In the genomic region with DNA sequence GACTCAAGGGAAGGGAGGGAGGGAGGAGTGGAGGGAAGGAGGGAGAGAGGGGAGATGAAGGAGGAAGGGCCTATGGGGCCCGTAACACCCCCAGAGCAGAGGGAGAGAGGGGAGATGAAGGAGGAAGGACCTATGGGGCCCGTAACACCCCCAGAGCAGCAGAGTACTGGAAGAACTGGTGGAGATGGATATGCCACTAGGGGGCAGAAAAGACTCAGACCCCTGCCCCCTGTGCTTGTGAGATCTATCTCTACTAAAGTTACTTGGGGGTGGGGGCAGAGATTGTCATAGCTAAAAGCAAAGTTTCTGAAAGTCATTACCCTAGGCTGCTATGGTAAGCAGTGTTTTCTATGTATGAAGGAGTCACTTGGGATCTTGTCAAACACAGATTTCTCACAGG, we compare ENCODE assay signal across 9 mouse cellular contexts.
DNase-seq lines count a peak whose midpoint lies in the region; ATAC-seq and TF ChIP-seq lines count a peak whose summit lies in the region.
"Had no signal": no experiment of that assay in that cellular context is flagged by ENCODE, and none has a peak within 500 bp of the region (broad histone marks: within the 10 kb centered on the region; RNA-seq: fewer than 3 reads in every experiment).

No protein-coding gene starts in this region.

- H3K27ac ChIP-seq in forebrain, postnatal 0 days (ENCODE audit: low read depth, low read length) = no peak overlapping the region
- H3K27ac ChIP-seq in forebrain, embryonic 14.5 days (ENCODE audit: low read depth, low read length) = no peak overlapping the region
- no peak overlapping the region for H3K27ac ChIP-seq in limb, embryonic 11.5 days (replicated peaks; ENCODE audit: low read depth, low read length)
- H3K27ac ChIP-seq in limb, embryonic 10.5 days = no peak overlapping the region; the same call in 1 of the 2 replicates

- 63% methylated on average over 2 of the region's 2 CpGs for WGBS in forebrain, postnatal 0 days
- 72% methylated on average over 2 of the region's 2 CpGs for WGBS in forebrain, embryonic 14.5 days
- 62% methylated on average over 2 of the region's 2 CpGs for WGBS in limb, embryonic 11.5 days
- WGBS in limb, embryonic 10.5 days = 60% methylated on average over 2 of the region's 2 CpGs

- ATAC-seq in forebrain, postnatal 0 days = no peak
- no peak for ATAC-seq in forebrain, embryonic 14.5 days
- ATAC-seq in limb, embryonic 11.5 days (ENCODE audit: insufficient number of reproducible peaks, low FRiP score, low TSS enrichment, low read depth) = no peak
- ATAC-seq: midbrain, embryonic 16.5 days had no signal

- no peaks in the 10 kb centered on the region for H3K9me3 ChIP-seq in forebrain, postnatal 0 days (ENCODE audit: low read length)
- no peaks in the 10 kb centered on the region for H3K9me3 ChIP-seq in forebrain, embryonic 14.5 days (replicated peaks; ENCODE audit: control insufficient read depth, low read length)
- no peaks in the 10 kb centered on the region for H3K9me3 ChIP-seq in limb, embryonic 11.5 days (ENCODE audit: control insufficient read depth, low read length)
- no peaks in the 10 kb centered on the region for H3K9me3 ChIP-seq in limb, embryonic 10.5 days (replicated peaks)

- H3K4me3 ChIP-seq in forebrain, postnatal 0 days (ENCODE audit: low read depth, low read length) = no peak overlapping the region
- no peak overlapping the region for H3K4me3 ChIP-seq in forebrain, embryonic 14.5 days (ENCODE audit: low read depth, low read length)
- no peak overlapping the region for H3K4me3 ChIP-seq in limb, embryonic 11.5 days (ENCODE audit: low read depth, low read length)
- H3K4me3 ChIP-seq in limb, embryonic 10.5 days = no peak overlapping the region

- H3K27me3 ChIP-seq in forebrain, postnatal 0 days (ENCODE audit: insufficient read depth, low read length) = no peaks in the 10 kb centered on the region
- no peaks in the 10 kb centered on the region for H3K27me3 ChIP-seq in forebrain, embryonic 14.5 days (replicated peaks; ENCODE audit: control insufficient read depth, insufficient read depth, low read length)
- no peaks in the 10 kb centered on the region for H3K27me3 ChIP-seq in limb, embryonic 11.5 days (ENCODE audit: control insufficient read depth, insufficient read depth, low read length)
- no peaks in the 10 kb centered on the region for H3K27me3 ChIP-seq in limb, embryonic 10.5 days (ENCODE audit: low read depth, poor library complexity, severe bottlenecking)

- H3K4me2 ChIP-seq in forebrain, postnatal 0 days (ENCODE audit: low read depth) = no peak overlapping the region
- H3K4me2 ChIP-seq in forebrain, embryonic 14.5 days (ENCODE audit: low read length) = no peak overlapping the region
- no peak overlapping the region for H3K4me2 ChIP-seq in limb, embryonic 11.5 days (ENCODE audit: low read depth, severe bottlenecking)

- DNase-seq in forebrain, postnatal 0 days = no peak
- no peak for DNase-seq in forebrain, embryonic 14.5 days (ENCODE audit: low spot score)
- DNase-seq in limb, embryonic 11.5 days (ENCODE audit: low spot score) = peak; percentile 43
- no peak for DNase-seq in limb, embryonic 10.5 days (ENCODE audit: low spot score)
- peak; percentile 7 for DNase-seq in ZHBTc4 (ENCODE audit: low read depth, low spot score)
- peak; percentile 56 for DNase-seq in lung, postnatal 10 days
- DNase-seq in right cerebral cortex, postnatal 14 days = no peak
- DNase-seq in spleen, adult 18-20 months = no peak

- H3K36me3 ChIP-seq in forebrain, postnatal 0 days (ENCODE audit: insufficient read depth) = no peaks in the 10 kb centered on the region
- no peaks in the 10 kb centered on the region for H3K36me3 ChIP-seq in forebrain, embryonic 14.5 days (ENCODE audit: control insufficient read depth, insufficient read depth, low read length)
- H3K36me3 ChIP-seq in limb, embryonic 11.5 days (ENCODE audit: control insufficient read depth, insufficient read depth, low read length) = no peaks in the 10 kb centered on the region
- H3K36me3 ChIP-seq in limb, embryonic 10.5 days = peaks cover 46% of the 10 kb centered on the region

- H3K4me1 ChIP-seq in forebrain, postnatal 0 days (ENCODE audit: insufficient read depth) = no peaks in the 10 kb centered on the region
- no peaks in the 10 kb centered on the region for H3K4me1 ChIP-seq in forebrain, embryonic 14.5 days (ENCODE audit: control insufficient read depth, insufficient read depth, low read length)
- peaks cover 8% of the 10 kb centered on the region; the same call in 1 of the 2 replicates for H3K4me1 ChIP-seq in limb, embryonic 11.5 days (ENCODE audit: control insufficient read depth, insufficient read depth, low read length)
- peaks cover 20% of the 10 kb centered on the region for H3K4me1 ChIP-seq in limb, embryonic 10.5 days

- H3K9ac ChIP-seq in forebrain, postnatal 0 days = no peak overlapping the region
- H3K9ac ChIP-seq in forebrain, embryonic 14.5 days (ENCODE audit: low read length) = no peak overlapping the region
- no peak overlapping the region for H3K9ac ChIP-seq in limb, embryonic 11.5 days (ENCODE audit: low read length)

- peak; percentile 44 for TF ChIP-seq CTCF in forebrain, postnatal 0 days (IDR thresholded peaks at IDR 0.05; ENCODE audit: low read depth)

Comparison
In these comparisons a context has a peak if more than half of its experiments do, and no peak if none do; other contexts are left out.
1. DNase-seq: peak in limb, embryonic 11.5 days (single experiment), ZHBTc4 (single experiment) and lung, postnatal 10 days (single experiment); none in forebrain, postnatal 0 days (single experiment), forebrain, embryonic 14.5 days (single experiment), limb, embryonic 10.5 days (single experiment), right cerebral cortex, postnatal 14 days (single experiment) and spleen, adult 18-20 months (0 of 2).